Mouse (Mus musculus): ENCODE measurements around the gene Unc5c. TPM values are rescaled to one million over a fixed set of nuclear protein-coding genes. Genes with fewer than 3 reads are reported as not detected.

The Unc5c gene
- polyA plus RNA-seq, 2 experiments = 0.18 to 0.25 TPM

DNA sequence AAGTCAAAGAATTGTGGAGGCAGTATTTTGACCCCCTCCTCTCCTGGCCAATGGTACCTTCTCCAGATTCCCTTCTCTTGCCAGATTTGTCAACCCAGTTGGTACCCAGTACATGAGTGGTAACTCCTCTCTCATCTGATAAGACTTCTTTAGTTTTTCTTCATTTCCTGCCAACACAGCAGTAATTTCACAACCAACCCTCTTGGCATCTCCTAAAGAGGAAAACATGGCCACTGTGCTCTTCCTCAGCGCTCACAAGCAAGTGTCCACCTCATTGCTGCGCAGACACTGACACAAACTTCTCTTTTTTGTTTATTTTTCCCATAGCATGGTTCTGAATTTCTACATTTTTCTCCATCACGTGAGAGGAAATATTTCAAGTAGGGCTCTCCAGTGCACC is 38.3 kb downstream of the Unc5c start:
- no peaks in the 10 kb centered on the region for H3K9me3 ChIP-seq (ENCODE audit: control insufficient read depth, low read length)
- no peak for DNase-seq (ENCODE audit: low read depth in 3 of 3, low spot score in 3 of 3)
- ATAC-seq (ENCODE audit: insufficient read depth) = no peak
- TF ChIP-seq EP300 (IDR thresholded peaks at IDR 0.05; ENCODE audit: low read depth) = no peak
- TF ChIP-seq CTCF (IDR thresholded peaks at IDR 0.05; ENCODE audit: low read depth) = no peak
- H3K4me2 ChIP-seq (ENCODE audit: low read depth) = no peak overlapping the region
- no peak overlapping the region for H3K27ac ChIP-seq
- H3K4me1 ChIP-seq (replicated peaks; ENCODE audit: control insufficient read depth in 2 of 2, insufficient read depth in 2 of 2, low read length in 1 of 2) = no peaks in the 10 kb centered on the region
- no peak overlapping the region for H3K4me3 ChIP-seq (ENCODE audit: insufficient read depth in 1 of 2, low read depth in 2 of 2, low read length in 2 of 2)
- H3K9ac ChIP-seq (replicated peaks) = no peak overlapping the region
- H3K27me3 ChIP-seq (ENCODE audit: control insufficient read depth, insufficient read depth, low read length) = no peaks in the 10 kb centered on the region
- 54% methylated on average over 3 of the region's 3 CpGs for WGBS (ENCODE audit: insufficient replicate concordance)
- no peaks in the 10 kb centered on the region for H3K36me3 ChIP-seq (replicated peaks; ENCODE audit: control insufficient read depth, insufficient read depth, low read depth)

DNA sequence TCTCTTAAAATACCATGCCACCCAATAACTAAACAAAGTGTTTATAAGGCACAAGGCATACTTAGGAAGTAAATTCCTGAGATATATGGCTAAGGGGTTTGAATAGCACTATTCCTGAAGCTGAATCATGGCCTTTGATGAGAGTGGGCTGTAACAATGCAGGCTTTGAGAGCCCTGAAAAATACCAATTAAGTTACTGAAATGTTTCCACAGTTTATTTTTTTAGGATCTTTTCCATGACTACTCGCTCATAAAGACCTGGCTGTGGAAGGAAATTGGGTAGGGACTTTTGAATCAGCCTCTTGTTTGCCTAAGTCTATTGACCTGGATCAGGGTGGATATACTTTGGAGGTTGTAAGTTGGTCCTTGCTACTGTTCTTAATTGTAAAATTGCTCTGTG is 44.8 kb downstream of the Unc5c start:
- Histone ChIP-seq H3K9ac (replicated peaks) (no peak overlapping the region), H3K4me1 (replicated peaks; ENCODE audit: control insufficient read depth in 2 of 2, insufficient read depth in 2 of 2, low read length in 1 of 2) (no peaks in the 10 kb centered on the region), H3K27me3 (ENCODE audit: control insufficient read depth, insufficient read depth, low read length) (no peaks in the 10 kb centered on the region), H3K27ac (no peak overlapping the region), H3K36me3 (replicated peaks; ENCODE audit: control insufficient read depth, insufficient read depth, low read depth) (no peaks in the 10 kb centered on the region), H3K9me3 (ENCODE audit: control insufficient read depth, low read length) (no peaks in the 10 kb centered on the region), H3K4me2 (ENCODE audit: low read depth) (no peak overlapping the region), H3K4me3 (ENCODE audit: insufficient read depth in 1 of 2, low read depth in 2 of 2, low read length in 2 of 2) (no peak overlapping the region)
- ATAC-seq (ENCODE audit: insufficient read depth) (no peak), DNase-seq (ENCODE audit: low read depth in 3 of 3, low spot score in 3 of 3) (no peak)
- TF ChIP-seq EP300 (IDR thresholded peaks at IDR 0.05; ENCODE audit: low read depth) = no peak
- 59% methylated on average over 1 of the region's 1 CpGs for WGBS (ENCODE audit: insufficient replicate concordance)

DNA sequence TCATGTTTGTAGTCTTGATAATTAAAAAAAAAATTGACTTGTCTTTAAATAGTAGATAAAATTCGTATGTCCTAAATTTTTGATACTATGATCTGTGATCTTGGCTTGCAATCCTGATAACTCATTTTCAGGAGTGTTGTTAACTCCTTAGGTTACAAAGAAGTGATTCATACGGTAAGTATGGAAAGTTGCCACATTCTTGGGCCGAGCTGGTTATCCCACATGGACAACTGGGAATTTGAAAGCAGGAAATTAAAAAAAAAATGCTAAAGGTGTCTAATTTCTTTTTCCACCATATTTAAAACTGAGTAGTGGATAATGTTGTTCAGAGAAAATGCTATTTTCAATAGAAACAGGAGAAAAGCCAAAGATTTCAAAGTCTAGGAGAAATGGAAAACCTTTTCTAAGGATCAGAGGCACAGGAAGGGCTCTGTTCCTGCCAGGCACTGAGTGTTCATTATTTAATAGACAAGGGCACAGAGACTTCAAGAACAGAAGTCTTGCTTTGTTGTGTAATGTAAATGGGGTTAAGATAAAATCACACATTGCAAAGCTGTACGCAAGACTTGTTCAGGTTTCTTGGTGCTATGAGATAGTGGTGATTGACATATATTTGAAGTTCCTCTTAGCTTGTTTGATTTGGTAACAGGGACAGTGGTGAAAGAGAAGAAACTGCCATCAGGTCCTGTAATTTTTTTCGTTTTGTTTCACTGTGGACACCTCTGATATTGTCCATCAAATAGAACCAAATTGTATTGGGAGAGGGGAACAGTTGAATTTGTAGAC is 46.4 kb downstream of the Unc5c start:
- Histone ChIP-seq H3K9me3 (ENCODE audit: control insufficient read depth, low read length) (no peaks in the 10 kb centered on the region), H3K4me1 (replicated peaks; ENCODE audit: control insufficient read depth in 2 of 2, insufficient read depth in 2 of 2, low read length in 1 of 2) (no peaks in the 10 kb centered on the region), H3K36me3 (replicated peaks; ENCODE audit: control insufficient read depth, insufficient read depth, low read depth) (no peaks in the 10 kb centered on the region), H3K27me3 (ENCODE audit: control insufficient read depth, insufficient read depth, low read length) (no peaks in the 10 kb centered on the region), H3K27ac (no peak overlapping the region), H3K4me2 (ENCODE audit: low read depth) (no peak overlapping the region), H3K4me3 (ENCODE audit: insufficient read depth in 1 of 2, low read depth in 2 of 2, low read length in 2 of 2) (no peak overlapping the region), H3K9ac (replicated peaks) (no peak overlapping the region)
- no peak for TF ChIP-seq CTCF (IDR thresholded peaks at IDR 0.05; ENCODE audit: low read depth)
- TF ChIP-seq EP300 (IDR thresholded peaks at IDR 0.05; ENCODE audit: low read depth) = no peak
- DNase-seq (ENCODE audit: low read depth in 3 of 3, low spot score in 3 of 3) (no peak), ATAC-seq (ENCODE audit: insufficient read depth) (no peak)
- 33% methylated on average over 5 of the region's 5 CpGs for WGBS (ENCODE audit: insufficient replicate concordance)

DNA sequence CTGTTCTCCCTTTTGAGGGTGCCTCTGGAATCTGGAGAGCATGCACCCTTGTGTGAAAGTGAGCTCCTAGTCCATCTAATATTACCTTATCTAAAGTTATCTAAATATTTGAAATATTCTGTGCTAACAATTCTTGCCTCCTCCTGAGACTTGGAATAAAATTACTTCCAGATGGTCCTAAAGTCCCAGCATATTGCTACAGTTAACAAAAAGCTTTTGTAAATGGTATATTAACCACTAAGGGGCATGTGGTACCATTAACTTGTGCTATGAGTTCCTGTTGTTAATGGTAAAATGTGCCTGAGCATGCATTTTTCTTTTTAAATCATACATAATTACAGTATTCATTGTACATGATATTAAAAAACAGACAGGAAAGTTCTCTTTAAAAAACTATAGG is 63.7 kb downstream of the Unc5c start:
- no peaks in the 10 kb centered on the region for H3K9me3 ChIP-seq (ENCODE audit: control insufficient read depth, low read length)
- H3K27ac ChIP-seq = no peak overlapping the region
- no peak overlapping the region for H3K9ac ChIP-seq (replicated peaks)
- H3K36me3 ChIP-seq (replicated peaks; ENCODE audit: control insufficient read depth, insufficient read depth, low read depth) = no peaks in the 10 kb centered on the region
- no peaks in the 10 kb centered on the region for H3K4me1 ChIP-seq (replicated peaks; ENCODE audit: control insufficient read depth in 2 of 2, insufficient read depth in 2 of 2, low read length in 1 of 2)
- no peak for ATAC-seq (ENCODE audit: insufficient read depth)
- H3K4me3 ChIP-seq (ENCODE audit: insufficient read depth in 1 of 2, low read depth in 2 of 2, low read length in 2 of 2) = no peak overlapping the region
- TF ChIP-seq EP300 (IDR thresholded peaks at IDR 0.05; ENCODE audit: low read depth) = no peak
- no peak for TF ChIP-seq CTCF (IDR thresholded peaks at IDR 0.05; ENCODE audit: low read depth)
- H3K4me2 ChIP-seq (ENCODE audit: low read depth) = no peak overlapping the region
- DNase-seq (ENCODE audit: low read depth in 3 of 3, low spot score in 3 of 3) = no peak
- no peaks in the 10 kb centered on the region for H3K27me3 ChIP-seq (ENCODE audit: control insufficient read depth, insufficient read depth, low read length)

DNA sequence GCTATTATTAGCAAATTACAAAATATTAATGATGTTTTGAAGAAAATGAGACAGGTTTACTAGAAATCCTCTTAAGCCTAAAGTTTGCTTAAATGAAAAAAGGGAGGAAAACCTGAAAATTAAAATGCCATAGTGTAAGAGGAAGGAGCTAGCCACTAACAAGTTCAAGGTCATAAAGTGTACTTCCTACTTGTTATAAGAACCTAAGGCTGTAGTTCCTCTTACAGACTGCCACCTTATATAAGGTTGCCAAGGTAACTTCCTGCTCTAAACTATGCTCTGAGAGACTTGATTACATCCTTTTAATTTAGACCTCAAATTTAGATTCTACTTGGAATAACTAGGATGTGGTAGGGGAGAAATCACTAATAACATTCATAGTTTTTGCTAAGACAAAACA is 64.6 kb downstream of the Unc5c start:
- Histone ChIP-seq H3K9me3 (ENCODE audit: control insufficient read depth, low read length) (no peaks in the 10 kb centered on the region), H3K4me2 (ENCODE audit: low read depth) (no peak overlapping the region), H3K9ac (replicated peaks) (no peak overlapping the region), H3K27me3 (ENCODE audit: control insufficient read depth, insufficient read depth, low read length) (no peaks in the 10 kb centered on the region), H3K27ac (no peak overlapping the region), H3K4me3 (ENCODE audit: insufficient read depth in 1 of 2, low read depth in 2 of 2, low read length in 2 of 2) (no peak overlapping the region), H3K4me1 (replicated peaks; ENCODE audit: control insufficient read depth in 2 of 2, insufficient read depth in 2 of 2, low read length in 1 of 2) (no peaks in the 10 kb centered on the region), H3K36me3 (replicated peaks; ENCODE audit: control insufficient read depth, insufficient read depth, low read depth) (no peaks in the 10 kb centered on the region)
- TF ChIP-seq EP300 (IDR thresholded peaks at IDR 0.05; ENCODE audit: low read depth) (no peak), CTCF (IDR thresholded peaks at IDR 0.05; ENCODE audit: low read depth) (no peak)
- DNase-seq (ENCODE audit: low read depth in 3 of 3, low spot score in 3 of 3) (no peak), ATAC-seq (ENCODE audit: insufficient read depth) (no peak)
